Mouse (Mus musculus): Measurements from ENCODE around the gene Alpl. TPM values are rescaled to one million over a fixed set of nuclear protein-coding genes. Genes with fewer than 3 reads are reported as not detected.

The Alpl gene
- total RNA-seq (2021) = 1 to 10 TPM; 7.4 to 8.8 TPM

GRCm38 (mm10) chr4:137795611-137796557 is at the start of gene Alpl:
Alpl (minus strand) TSS chr4:137796384.
- intact Hi-C loops (cut with DNase I) = loop anchor here (2.0 kb wide), 1 partner anchor 65 kb away; no protein-coding TSS in a partner anchor
- DNase-seq (ENCODE audit: extremely low spot score in 1 of 2, low spot score in 2 of 2) = peak in 1 of 2 experiments; percentile 75

- DNase-seq (ENCODE audit: extremely low spot score in 1 of 2, low spot score in 2 of 2) = peak in 1 of 2 experiments; percentile 85
Observed at GRCm38 (mm10) chr4:137844656-137845055, 48.5 kb upstream of the Alpl start.

GRCm38 (mm10) chr4:137839452-137839851 is 43.3 kb upstream of the Alpl start:
- intact Hi-C loops (cut with DNase I) = no loop called here
- no peak for DNase-seq (ENCODE audit: extremely low spot score in 1 of 2, low spot score in 2 of 2)

More at GRCm38 (mm10) chr4:137844656-137845055, 48.5 kb upstream of the Alpl start:
- intact Hi-C loops (cut with DNase I) = loop anchor here (2.0 to 10.0 kb wide), 2 partner anchors 108 to 260 kb away; no protein-coding TSS in a partner anchor

GRCm38 (mm10) chr4:137838791-137839190 is 42.6 kb upstream of the Alpl start:
- intact Hi-C loops (cut with DNase I) = no loop called here
- no peak for DNase-seq (ENCODE audit: extremely low spot score in 1 of 2, low spot score in 2 of 2)

- peak in 1 of 2 experiments; percentile 45 for DNase-seq (ENCODE audit: extremely low spot score in 1 of 2, low spot score in 2 of 2)
- intact Hi-C loops (cut with DNase I) = loop anchor here (2.0 kb wide), 1 partner anchor 107 kb away; no protein-coding TSS in a partner anchor
Observed at GRCm38 (mm10) chr4:137837792-137838191, 41.6 kb upstream of the Alpl start.

- intact Hi-C loops (cut with DNase I) = loop anchor here (2.0 kb wide), 1 partner anchor 106 kb away; no protein-coding TSS in a partner anchor
Observed at GRCm38 (mm10) chr4:137836741-137837140, 40.6 kb upstream of the Alpl start.

GRCm38 (mm10) chr4:137835624-137836337 is 39.6 kb upstream of the Alpl start:
- DNase-seq (ENCODE audit: extremely low spot score in 1 of 2, low spot score in 2 of 2) = peak; percentile 85 to 89
- intact Hi-C loops (cut with DNase I) = loop anchor here (2.0 kb wide), 1 partner anchor 105 kb away; no protein-coding TSS in a partner anchor

More at GRCm38 (mm10) chr4:137836741-137837140, 40.6 kb upstream of the Alpl start:
- no peak for DNase-seq (ENCODE audit: extremely low spot score in 1 of 2, low spot score in 2 of 2)

GRCm38 (mm10) chr4:137831598-137831997 is 35.4 kb upstream of the Alpl start:
- no peak for DNase-seq (ENCODE audit: extremely low spot score in 1 of 2, low spot score in 2 of 2)
- intact Hi-C loops (cut with DNase I) = no loop called here

- intact Hi-C loops (cut with DNase I) = no loop called here
- no peak for DNase-seq (ENCODE audit: extremely low spot score in 1 of 2, low spot score in 2 of 2)
Observed at GRCm38 (mm10) chr4:137830380-137830779, 34.2 kb upstream of the Alpl start.

- intact Hi-C loops (cut with DNase I) = no loop called here
Observed at GRCm38 (mm10) chr4:137824881-137825280, 28.7 kb upstream of the Alpl start.

GRCm38 (mm10) chr4:137823542-137823941 is 27.4 kb upstream of the Alpl start:
- no peak for DNase-seq (ENCODE audit: extremely low spot score in 1 of 2, low spot score in 2 of 2)
- intact Hi-C loops (cut with DNase I) = no loop called here

More at GRCm38 (mm10) chr4:137824881-137825280, 28.7 kb upstream of the Alpl start:
- DNase-seq (ENCODE audit: extremely low spot score in 1 of 2, low spot score in 2 of 2) = no peak

GRCm38 (mm10) chr4:137822537-137822936 is 26.4 kb upstream of the Alpl start:
- intact Hi-C loops (cut with DNase I) = no loop called here
- DNase-seq (ENCODE audit: extremely low spot score in 1 of 2, low spot score in 2 of 2) = no peak

GRCm38 (mm10) chr4:137820721-137821120 is 24.5 kb upstream of the Alpl start:
- no peak for DNase-seq (ENCODE audit: extremely low spot score in 1 of 2, low spot score in 2 of 2)

GRCm38 (mm10) chr4:137819487-137819886 is 23.3 kb upstream of the Alpl start:
- intact Hi-C loops (cut with DNase I) = no loop called here
- peak in 1 of 2 experiments; percentile 75 for DNase-seq (ENCODE audit: extremely low spot score in 1 of 2, low spot score in 2 of 2)

More at GRCm38 (mm10) chr4:137820721-137821120, 24.5 kb upstream of the Alpl start:
- intact Hi-C loops (cut with DNase I) = no loop called here

- intact Hi-C loops (cut with DNase I) = no loop called here
- DNase-seq (ENCODE audit: extremely low spot score in 1 of 2, low spot score in 2 of 2) = no peak
Observed at GRCm38 (mm10) chr4:137818341-137818740, 22.2 kb upstream of the Alpl start.

GRCm38 (mm10) chr4:137816216-137816615 is 20.0 kb upstream of the Alpl start:
- intact Hi-C loops (cut with DNase I) = no loop called here
- no peak for DNase-seq (ENCODE audit: extremely low spot score in 1 of 2, low spot score in 2 of 2)

- no peak for DNase-seq (ENCODE audit: extremely low spot score in 1 of 2, low spot score in 2 of 2)
- intact Hi-C loops (cut with DNase I) = no loop called here
Observed at GRCm38 (mm10) chr4:137815473-137815872, 19.3 kb upstream of the Alpl start.

- intact Hi-C loops (cut with DNase I) = no loop called here
- DNase-seq (ENCODE audit: extremely low spot score in 1 of 2, low spot score in 2 of 2) = no peak
Observed at GRCm38 (mm10) chr4:137814140-137814539, 18.0 kb upstream of the Alpl start.

Data from left cerebral cortex, postnatal 10 days (tissue).